Mouse (Mus musculus): Measurements from ENCODE around the gene Id3. TPM values are rescaled to one million over a fixed set of nuclear protein-coding genes. Genes with fewer than 3 reads are reported as not detected.

The Id3 gene
- total RNA-seq, 2 experiments from 2014 or later: 13.8 to 14.1 TPM

Other genes with a start within 250 kb of the Id3 start
- gene Cnr2, start 248.1 kb upstream of the Id3 start, total RNA-seq (2021): under 1 TPM; 0.07 to 0.08 TPM
- gene Fuca1, start 222.8 kb upstream of the Id3 start, total RNA-seq (2021): 10 to 100 TPM; 16.4 to 18.7 TPM
- 10 to 100 TPM; 38.7 to 39.0 TPM for gene Hmgcl, start 197.0 kb upstream of the Id3 start, total RNA-seq (2021)
- gene Gale, start 179.8 kb upstream of the Id3 start, total RNA-seq (2021): under 1 TPM; 0.49 to 0.69 TPM
- gene Lypla2, start 170.9 kb upstream of the Id3 start, total RNA-seq (2021): 10 to 100 TPM; 22.8 to 27.2 TPM
- gene Pithd1, start 156.2 kb upstream of the Id3 start, total RNA-seq (2021): 10 to 100 TPM; 21.3 to 23.9 TPM
- 10 to 100 TPM; 50.3 to 60.4 TPM for gene Eloa, start 121.7 kb upstream of the Id3 start, total RNA-seq (2021)
- gene Rpl11, start 90.1 kb upstream of the Id3 start, total RNA-seq (2021): 100 to 1,000 TPM; 188 to 251 TPM
- 1 to 10 TPM; 1.3 to 1.9 TPM for gene E2f2, start 28.9 kb downstream of the Id3 start, total RNA-seq (2021)
- gene Asap3, start 62.9 kb downstream of the Id3 start, total RNA-seq (2021): 1 to 10 TPM; 1.8 to 2.1 TPM
- gene Tcea3, start 104.2 kb downstream of the Id3 start, total RNA-seq (2021): 100 to 1,000 TPM; 272 to 347 TPM
- gene Zfp46, start 141.2 kb downstream of the Id3 start, total RNA-seq (2021): 10 to 100 TPM; 19.7 to 22.4 TPM
- gene Hnrnpr, start 167.4 kb downstream of the Id3 start, total RNA-seq (2021): 10 to 100 TPM; 16.4 to 21.1 TPM

All from gastrocnemius, postnatal 36 days (tissue).